Mouse (Mus musculus) gastrocnemius, postnatal 4 days (tissue): Measurements from ENCODE around the gene Srl. TPM values are rescaled to one million over a fixed set of nuclear protein-coding genes. Genes with fewer than 3 reads are reported as not detected.
"Not testable (repeated sequence)": the region's sequence is repeated elsewhere in the genome, so short reads cannot be mapped to it uniquely, and the experiment has no call there.

Source experiments
- DNase-seq, 2 experiments: peaks; one replicate each; pipeline ENCODE4 v3.0.0; 2021 to 2022; ENCODE audit warnings: low spot score in 2 of 2, mixed read lengths in 2 of 2
- total RNA-seq, 2 experiments: library from RNA; stranded (reverse); gene quantifications; 2 replicates each; pipeline ENCODE4 v1.2.3; 2021

Gene Srl
- total RNA-seq, 2 experiments from 2014 or later: 1,069 to 1,086 TPM

DNA sequence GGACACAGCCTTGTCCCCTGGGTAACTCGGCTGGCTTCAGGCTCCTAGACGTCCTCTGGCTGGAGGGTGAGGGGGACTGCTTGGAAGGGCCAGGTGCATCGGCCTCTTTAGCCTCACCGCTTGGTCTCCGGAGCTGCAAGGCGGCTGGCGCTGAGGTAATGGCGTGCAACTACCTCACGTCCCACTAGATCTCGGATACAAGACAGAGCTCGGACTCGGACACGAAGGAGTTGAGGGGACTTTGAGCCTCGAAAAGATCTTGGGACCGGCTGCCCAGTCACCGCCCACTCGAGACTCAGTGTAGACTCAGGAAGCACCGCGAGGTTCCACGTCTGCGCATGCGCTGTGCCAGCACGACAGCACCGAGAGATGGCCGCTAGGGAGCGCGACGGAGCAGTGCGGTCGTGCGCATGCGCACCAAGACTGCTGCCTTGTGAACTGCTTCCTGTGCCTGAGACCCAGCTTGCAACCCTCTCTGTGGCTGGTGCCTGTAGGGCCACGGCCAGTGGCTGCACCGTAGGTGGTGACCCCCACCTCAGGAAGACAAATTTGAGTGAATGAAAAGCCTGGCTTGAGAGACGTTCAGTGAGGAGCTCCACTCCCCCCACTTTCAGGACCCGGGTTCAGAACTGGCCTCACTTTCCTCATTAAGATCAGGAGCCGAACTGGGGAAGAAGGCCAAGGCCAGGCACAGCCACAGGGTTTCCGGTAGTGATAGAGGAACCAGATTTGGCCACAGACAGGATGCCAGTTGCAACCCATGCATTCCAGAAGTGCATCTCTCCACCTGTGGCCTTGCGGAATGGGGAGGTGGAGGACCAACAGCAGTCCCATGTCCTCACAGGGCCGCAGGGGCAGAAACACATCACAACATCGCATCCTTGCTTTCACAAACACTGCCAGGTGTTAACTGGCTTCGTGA is 66.5 kb downstream of the Srl start:
- peak; percentile 94 to 96 for DNase-seq

- DNase-seq: not testable (repeated sequence)
Measured at GRCm38 (mm10) chr16:4474040-4474881, 67.4 kb downstream of the Srl start.

DNA sequence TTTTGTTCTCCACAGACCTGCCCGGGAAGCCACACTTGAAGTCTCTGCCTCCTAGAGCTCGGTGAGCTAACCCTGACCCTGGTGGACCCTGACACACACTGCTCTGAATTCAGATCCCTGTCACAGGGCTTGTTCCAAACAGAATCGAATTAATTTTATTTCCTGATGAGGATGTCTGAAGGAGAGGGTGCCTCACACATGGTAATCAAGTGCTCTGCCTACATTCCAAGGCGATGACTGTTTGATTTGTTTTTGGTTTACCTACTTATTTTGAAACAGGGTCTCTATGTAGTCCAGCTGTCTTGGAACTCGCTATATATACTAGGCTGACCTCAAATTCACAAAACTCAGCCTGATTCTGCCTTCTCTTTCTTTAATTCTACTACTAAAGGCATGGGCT is 68.4 kb downstream of the Srl start:
- DNase-seq: no peak

DNA sequence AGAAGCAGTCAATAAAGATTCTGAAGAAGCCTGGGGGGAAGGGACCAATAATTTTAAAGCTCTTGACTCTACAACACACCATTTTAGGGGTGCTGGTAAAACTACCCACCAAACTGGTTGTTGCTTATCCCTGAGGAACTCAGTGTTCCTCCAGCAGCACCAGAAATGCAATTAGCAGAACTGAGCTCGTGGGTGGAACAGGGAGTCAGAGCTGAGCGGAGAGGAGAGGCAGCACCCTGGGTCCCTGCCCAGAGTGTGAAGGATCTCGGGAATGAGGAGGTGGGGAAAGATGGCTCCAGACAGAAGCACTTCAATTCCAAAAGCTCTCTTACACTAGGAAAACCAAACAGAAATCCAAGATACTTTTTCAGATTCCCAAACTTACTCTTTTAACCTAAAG is 68.9 kb downstream of the Srl start:
- peak in 1 of 2 experiments; percentile 54 for DNase-seq

DNA sequence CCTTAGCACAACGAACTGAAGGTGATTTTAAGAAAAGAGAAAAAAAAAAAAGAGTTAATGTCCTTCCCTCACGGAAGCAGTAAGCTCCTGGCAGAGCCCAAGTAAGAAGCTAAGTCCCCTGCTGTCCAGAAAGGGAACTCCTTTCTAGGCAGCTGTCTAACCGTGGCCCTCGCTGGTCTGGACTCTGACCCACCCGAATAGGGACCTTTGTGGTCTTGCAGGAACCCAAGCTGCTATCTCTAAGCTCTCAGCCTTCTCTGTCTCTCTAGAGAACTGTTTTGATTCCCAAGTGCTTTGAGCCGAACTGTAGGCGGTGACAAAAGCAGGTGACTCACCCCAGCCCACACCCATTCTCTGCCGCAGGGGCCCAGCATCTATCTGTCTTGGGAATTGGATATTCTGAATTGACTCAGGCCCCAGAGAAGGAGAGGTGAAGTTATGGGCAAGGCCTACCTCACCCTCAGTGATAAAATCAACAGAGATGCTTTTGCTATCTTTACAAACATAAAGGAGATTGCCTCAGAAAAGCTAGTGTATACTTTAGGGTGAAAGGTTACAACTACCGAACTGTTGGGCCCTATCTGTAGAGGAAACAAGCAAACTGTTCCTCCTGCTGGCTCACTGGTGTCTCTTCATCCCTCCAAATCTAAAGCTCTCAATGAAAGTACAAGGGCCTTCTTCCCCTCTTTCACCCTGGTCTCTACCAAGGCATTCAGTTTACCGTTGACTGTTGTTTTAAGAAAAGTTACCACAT is 71.8 kb downstream of the Srl start:
- DNase-seq: no peak

DNA sequence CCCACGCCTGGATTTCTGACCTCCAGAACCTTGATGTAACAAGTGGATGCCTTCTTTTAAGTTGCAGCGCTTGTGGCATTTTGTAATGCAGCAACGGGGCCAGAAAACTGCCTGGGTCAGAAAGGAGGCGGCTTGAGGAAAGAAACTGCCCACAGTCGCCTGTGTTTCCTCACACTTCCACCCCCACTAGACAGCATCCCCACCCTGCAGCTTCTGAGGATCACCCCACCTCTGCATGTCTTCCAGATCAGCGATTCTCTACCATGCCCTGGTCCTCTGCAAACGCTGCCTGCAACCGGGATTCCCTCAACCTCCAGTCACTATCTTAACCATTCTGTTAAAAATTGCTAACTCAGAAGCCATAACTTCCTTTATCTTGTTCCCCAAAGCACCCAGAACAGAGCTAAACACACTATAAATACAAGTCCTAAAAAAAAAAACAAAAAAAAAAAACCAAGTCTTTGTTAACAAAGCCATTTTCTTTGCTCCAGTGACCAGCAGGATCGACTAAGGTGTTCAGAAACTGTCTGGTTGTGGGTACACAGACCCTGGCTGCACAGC is 77.0 kb downstream of the Srl start:
- DNase-seq: no peak

- no peak for DNase-seq
Measured at GRCm38 (mm10) chr16:4457927-4458326, 83.7 kb downstream of the Srl start.

GRCm38 (mm10) chr16:4456391-4456790 is 85.2 kb downstream of the Srl start:
- DNase-seq: no peak

- DNase-seq: no peak
Measured at GRCm38 (mm10) chr16:4455693-4456092, 85.9 kb downstream of the Srl start.

DNA sequence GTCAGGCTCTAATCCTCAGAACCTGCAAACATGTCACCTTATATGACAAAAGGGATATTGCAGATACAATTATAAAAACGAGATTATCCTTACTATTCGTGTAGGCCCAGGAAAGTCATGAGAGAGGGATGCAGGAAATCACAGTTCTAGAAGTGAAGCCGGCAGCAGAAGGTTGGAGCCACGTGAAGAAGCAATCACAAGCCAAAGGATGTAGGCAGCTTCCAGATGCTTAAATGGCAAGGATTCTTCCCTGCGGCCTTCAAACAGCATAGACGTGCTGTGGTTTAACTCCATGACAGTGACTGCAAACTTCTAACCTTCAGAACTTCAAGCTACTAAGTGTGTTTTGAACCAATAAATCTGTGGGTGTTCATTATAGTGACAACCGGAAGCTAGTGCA is 87.1 kb downstream of the Srl start:
- no peak for DNase-seq

- DNase-seq: no peak
Measured at GRCm38 (mm10) chr16:4449418-4449817, 92.2 kb downstream of the Srl start.

GRCm38 (mm10) chr16:4448235-4448634 is 93.4 kb downstream of the Srl start:
- no peak for DNase-seq

DNA sequence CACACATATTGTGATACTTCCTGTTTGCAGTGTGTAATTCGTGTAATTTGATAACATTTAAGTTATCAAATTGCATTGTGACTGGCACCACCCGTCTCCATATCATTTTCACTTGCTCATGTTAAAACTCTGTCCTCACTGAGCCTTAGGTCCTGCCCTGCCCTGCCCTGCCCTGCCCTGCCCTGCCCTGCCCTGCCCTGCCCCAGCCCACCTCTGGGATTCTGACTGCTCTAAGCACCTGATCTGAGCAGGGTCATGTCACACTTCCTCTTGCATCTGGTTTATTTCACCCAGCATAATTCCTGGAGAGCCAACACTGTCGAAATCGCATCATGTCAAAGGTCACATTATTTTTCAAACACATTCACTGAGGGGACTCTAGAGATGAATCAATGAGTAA is 95.2 kb downstream of the Srl start:
- no peak for DNase-seq

- DNase-seq: no peak
Measured at GRCm38 (mm10) chr16:4444378-4444777, 97.2 kb downstream of the Srl start.

- no peak for DNase-seq
Measured at GRCm38 (mm10) chr16:4439302-4440066, 102.1 kb downstream of the Srl start.

GRCm38 (mm10) chr16:4436738-4437137 is 104.9 kb downstream of the Srl start:
- no peak for DNase-seq

GRCm38 (mm10) chr16:4435371-4435770 is 106.2 kb downstream of the Srl start:
- no peak for DNase-seq

- no peak for DNase-seq
Measured at GRCm38 (mm10) chr16:4431841-4432240, 109.8 kb downstream of the Srl start.

- no peak for DNase-seq
Measured at GRCm38 (mm10) chr16:4431013-4431412, 110.6 kb downstream of the Srl start.

GRCm38 (mm10) chr16:4430232-4430631 is 111.4 kb downstream of the Srl start:
- DNase-seq: no peak
